Mouse (Mus musculus) heart, adult 11 months (tissue): Measurements from ENCODE around the gene Bcam.
A peak's percentile ranks its signal among the peaks of the same experiment; 100 is the strongest.

Experiments used
- DNase-seq: peaks from one replicate; pipeline ENCODE4 v3.0.0; 2022

Bcam gene

DNA sequence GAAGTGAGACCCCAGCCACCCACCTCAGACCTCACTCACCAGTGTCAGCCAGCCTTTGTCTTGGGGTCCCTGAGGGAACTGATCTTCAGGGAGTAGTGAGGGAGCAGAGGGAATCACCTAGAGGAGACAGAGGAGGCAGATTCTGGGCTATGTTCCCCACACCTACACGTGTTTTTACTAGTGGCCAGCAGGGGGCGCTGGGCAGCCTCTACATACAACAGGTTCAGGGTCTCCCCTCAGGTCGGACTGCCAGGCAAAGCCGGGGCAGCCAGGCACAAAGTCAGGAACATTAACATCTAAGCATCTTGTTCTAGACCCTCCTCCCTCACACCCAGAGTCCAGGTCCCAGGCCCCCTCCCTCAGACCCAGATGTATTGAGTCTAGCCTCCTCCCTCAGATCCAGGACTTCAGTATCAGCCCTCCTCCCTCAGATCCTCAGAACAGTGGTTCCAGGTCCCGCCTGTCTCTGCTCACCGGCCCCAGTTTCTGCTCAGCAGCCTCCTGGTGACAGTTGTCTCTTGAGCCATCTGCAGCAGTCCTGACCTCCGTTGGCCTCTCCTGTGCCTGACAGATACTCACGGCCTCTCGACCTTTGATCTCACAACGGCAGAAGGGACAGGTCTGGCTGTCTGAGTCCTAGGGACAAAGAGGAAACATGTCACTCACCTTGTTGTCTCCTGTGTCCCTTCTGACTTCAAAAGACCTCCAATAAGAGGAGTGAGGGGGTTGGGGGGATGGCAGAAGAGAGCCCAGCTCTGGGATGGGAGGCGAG is 14.1 kb upstream of the Bcam start:
- no peak for DNase-seq

DNA sequence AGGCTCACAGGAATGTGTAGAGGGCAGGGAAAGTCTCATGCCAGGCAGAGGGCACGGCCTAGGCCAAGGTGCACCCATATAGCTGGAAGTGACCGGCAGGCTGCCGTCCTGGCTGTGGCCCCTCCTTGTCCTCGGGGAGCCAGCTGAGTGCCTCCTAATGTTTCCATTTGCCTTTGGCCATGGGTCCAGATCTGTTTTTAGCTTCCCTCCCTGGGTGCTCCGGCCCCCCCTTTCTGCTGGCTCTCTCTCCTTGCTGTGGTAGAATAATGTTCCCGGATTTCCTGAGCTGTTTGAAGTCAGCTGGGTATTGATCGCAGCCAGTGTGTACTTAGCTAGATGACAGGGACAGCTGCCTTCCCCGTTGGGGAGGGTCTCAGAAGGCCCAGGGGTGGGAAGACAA is 12.8 kb upstream of the Bcam start:
- DNase-seq = peak; percentile 99

DNA sequence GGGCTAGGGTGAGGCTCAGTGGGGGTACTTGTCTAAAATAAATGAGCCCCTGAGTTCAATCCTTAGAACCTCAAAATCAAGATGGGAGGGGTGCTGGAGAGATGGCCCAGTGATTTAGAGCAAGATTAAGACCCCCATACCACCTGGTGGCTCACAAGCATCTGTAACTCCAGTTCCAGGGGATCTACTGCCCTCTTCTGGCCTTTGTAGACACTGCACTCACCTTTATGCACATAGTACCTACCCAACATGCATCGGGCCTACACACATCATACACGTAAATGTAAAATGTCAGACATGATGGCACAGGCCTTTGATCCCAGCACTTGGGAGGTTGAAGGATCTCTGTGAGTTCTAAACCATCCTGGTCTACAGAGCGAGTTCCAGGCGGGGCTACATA is 11.8 kb upstream of the Bcam start:
- peak; percentile 93 for DNase-seq

DNA sequence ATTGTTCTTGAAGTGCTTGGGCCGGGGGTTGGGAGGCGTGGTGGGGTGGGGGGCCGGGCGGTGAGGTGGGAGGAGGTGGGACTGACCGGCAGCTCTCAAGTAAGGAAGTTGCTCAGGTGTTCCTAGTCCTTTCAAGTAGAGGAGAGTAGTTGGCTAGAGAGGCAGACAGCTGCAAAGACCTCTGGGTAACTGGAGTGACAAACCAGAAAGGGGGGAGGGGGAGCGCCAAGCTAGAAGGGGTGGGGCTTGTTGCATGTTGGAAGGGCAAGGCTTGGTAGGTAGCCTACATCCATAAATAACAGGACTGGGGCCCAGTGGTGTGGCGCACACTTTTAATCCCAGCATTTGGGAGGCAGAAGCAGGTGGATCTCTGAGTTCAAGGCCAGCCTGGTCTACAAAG is 10.9 kb upstream of the Bcam start:
- DNase-seq = no peak

DNA sequence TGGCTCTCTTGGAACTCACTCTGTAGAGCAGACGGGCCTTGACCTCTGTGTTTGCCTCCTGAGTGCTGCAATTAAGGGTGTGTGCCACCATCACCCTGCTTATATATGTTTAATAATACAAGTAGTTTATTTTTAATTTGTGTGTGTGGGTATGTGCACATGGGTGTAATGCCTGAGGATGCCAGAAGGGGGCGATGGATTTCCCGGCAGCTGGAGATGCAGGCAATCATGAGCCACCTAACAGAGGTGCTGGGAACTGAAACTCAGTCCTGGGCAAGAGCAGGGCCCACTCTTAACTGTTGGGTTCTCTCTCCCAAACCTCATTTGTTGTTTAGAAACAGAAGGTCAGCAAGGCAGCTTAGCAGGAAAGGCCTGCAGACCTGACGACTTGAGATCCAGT is 9.1 kb upstream of the Bcam start:
- no peak for DNase-seq

DNA sequence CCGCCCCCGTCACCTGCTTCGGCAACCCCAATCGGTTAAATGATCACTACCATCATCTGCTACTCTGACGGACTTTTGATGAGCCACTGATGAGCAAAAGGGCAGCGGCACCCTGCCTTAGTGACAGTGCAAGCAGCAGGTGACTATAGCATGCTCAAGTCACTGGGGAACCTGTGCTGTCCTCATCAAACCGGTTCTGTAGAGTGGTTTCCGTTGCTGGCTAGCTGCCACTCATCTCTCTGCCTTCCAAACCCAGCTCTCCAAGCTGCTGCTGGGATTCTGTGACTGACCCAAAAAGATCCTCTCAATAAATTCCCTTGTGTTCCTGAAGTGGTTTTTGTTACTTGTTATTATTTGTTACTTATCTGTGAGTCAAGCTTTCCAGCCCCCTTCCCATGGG is 7.8 kb upstream of the Bcam start:
- no peak for DNase-seq

DNA sequence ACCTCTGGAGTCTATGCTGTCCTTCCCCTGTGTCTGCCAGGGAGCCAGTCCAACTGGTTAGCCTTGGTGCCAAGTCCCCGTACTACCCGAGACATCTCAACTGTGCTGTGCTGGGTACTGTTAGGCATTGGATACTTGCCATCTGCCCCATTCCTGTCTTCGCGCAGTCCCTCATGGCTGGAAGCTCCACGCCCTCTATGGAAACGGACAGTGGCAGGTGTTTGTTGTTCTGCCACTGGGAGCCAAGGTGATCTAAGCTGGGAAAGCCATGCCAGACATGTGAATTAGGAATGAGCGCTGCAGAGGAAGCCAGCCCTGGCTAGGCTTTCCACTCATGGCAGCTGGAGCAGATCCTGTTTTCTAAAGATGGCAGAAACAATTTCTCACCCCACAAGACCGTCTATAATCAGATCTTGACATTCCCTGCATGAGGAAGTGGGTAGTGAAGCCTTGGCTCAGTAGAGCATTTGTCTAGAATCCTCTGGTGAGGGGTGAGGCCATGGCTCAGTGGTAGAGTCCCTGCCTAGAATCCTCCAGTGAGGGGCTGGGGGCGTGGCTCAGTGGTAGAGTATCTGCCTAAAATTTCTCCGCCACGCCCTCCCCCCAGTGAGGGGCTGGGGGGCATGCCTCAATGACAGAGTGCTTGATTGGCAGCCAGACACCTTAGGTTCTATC is 6.4 kb upstream of the Bcam start:
- peak; percentile 98 for DNase-seq

DNA sequence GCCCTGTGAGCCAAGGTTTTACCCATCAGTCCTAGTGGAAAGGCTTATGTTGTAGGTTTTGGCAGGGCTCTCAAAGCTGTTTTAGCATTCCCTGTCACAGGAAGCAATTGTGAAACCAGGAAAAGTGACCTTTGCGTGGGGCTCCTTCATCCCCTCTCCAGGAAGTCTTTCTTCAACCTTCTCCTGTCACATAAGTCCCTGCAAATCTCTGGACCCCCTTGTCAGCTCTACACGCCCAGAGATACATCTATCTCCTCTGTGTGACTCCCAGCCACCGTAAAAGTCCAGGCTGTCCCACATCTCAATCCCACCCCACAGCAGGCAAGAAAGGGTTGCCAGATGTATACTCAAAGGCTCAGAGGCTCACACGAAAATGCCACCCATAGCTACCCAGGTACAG is 866 bp upstream of the Bcam start:
- peak; percentile 90 for DNase-seq

DNA sequence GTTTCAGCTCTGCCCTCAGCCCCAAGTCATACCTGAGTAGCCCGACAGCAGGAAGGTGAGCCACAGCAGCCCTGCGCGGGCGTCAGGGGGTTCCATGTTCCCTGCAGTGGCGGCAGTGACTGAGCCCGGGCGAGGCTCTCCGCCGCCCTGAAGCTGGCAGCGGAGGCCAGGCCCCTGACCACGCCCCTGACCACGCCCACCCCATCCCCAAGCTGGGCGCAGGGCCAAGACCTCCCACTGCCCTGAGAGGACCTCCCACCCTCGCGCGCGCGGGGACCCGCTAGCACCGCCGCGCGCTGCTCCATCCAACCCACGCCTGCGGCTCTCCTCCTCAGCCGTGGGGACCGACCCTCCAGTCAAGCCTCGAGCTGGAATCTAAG is 451 bp downstream of the Bcam start:
- DNase-seq = peak; percentile 99

DNA sequence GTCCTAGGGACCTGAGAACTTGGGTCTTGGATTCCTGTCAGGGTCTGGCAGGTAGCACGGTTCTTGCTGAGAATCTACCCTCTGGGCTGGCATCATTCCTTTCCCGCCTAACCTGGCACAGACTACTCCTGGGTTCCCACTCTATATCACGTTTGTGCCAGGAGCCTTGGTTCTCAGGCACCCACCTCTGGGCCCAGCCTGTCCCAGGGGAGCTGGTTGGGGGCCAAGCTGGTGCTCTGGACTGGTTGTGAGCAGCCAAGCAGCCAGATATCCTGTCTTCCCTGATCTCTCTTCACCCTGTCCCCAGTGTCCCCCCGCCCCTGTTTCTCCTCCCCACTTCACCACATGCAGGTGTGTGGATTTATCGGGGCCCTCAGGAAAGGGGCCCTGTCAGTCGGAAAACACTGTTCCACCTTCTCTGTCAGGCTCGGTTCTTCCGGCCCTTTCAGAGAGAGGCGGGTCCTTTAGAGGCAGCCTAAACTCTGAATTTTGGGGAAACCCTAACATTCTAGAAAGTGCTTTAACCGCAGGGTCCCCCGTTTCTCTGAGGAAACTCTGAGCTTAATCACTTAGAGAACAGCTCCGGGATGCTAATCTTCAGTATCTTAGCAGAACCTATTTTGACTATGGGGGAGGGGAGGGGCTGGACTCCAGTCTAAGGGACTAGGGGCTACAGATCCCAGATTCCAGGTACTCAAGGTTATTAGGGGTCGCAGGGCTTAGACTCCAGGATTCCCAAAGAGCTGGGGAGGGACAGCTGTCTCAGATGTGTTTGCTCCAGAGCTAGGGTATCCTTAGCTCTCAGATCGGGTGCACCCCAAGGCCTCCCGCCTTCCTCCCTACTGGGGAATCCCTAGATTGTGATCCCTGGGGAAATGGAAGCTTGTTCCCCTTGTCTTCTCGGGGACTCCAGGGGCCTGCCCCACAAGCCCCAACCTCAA is 1.1 kb downstream of the Bcam start:
- DNase-seq = peak; percentile 94

DNA sequence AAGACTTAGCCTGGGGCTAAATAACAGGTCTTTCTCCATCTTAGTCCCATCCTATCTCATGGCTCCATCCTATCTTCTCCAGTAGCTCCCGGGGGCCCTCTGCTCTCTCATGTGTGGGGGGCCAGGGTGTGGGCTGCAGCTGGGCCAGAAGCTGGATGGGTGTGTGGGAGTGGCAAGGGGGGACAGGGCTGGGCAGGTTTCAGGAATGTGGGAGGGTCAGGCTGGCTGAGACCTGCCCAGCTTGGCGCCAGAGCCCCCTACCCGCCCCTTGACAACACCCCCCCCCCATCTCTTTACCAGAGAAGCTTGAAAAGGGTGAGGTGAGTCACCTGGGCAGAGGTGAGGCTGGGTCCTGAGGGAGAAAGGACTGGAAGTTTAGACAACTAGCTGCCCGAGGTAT is 1.8 kb downstream of the Bcam start:
- DNase-seq = peak; percentile 94

DNA sequence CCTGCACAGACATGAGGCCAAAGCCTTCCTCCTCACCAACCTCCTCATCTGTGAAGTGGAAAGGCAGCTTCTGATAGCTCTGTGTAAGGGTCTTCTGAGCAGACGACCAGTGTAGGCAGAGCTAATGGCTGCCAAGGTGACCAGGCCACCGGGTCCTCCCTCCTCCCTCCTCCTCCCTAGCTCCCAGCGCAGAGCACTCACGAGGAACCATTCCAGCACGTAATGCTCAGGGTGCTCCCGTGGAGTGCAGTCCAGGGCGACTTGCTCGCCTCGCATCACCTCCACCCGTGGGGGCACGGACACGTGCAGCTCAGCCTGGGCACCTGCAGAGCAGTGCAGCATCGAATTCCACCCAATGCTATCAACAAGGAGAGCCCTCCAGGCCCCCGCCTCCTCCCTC is 2.6 kb downstream of the Bcam start:
- peak; percentile 94 for DNase-seq

DNA sequence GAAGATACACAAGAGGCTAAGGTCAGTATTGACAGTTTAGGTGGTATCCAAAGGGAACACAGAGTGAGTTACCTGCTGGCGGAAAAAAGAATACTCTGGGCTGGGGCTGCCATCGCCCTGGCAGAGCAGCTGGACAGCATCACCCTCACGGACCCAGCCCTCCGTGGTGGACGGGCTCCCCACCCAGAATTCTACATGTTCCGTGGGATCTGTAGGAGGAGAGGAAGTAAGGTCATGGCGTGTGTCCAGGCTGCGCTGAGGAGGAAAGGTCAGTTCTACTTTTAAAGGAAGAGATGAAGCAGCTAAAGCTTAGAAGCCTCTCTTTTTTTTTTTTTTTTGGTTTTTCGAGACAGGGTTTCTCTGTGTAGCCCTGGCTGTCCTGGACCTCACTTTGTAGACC is 6.2 kb downstream of the Bcam start:
- DNase-seq = peak; percentile 96

DNA sequence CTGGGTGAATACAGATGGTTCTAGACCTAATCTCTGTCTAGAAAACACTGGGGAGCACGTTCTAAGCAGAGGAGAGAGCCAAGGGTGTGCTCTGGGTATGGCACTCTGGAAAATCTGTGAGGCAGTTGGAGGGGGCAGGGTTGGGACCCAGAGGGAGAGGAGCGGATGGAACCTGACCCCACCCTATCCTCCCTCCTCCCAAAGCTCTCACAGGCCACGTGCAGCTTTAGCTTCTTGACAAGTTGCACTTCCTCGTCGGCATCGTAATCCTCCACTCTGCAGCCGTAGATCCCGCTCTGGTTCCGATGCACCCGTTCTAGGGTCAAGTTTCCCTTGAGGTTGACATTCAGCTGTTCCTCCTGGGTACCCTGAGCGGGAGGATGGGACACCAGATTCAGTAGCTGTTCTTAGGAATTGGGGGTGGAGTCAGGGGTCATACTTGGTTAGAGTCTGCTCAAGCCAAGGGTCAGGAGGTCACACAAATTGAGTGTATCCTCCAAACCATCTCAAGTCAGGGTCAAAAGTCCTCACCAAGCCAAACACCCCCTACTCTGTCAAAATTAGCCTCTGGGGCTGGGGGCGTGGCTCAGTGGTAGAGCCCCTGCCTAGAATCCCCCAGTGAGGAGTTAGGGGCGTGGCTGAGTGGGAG is 6.9 kb downstream of the Bcam start:
- DNase-seq = peak; percentile 98

DNA sequence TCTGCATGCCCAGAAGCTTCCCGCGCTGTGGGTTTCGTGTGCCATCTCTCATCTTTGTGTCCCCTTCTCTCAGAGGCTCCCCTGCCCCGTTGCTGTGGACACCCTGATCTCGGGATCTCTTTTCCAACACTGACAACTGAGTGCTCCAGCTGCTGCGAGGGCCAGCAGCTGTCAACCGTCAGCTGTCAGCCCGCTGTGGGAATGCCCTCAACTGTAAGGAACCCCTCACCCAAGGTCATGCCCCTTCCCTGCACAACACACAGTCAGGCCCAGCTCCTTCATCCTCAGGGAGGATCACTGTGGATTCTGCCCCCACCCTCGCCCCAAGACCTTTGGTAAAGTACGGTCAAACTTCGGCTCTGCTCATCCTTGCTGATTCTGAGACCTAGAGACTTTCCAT is 8.5 kb downstream of the Bcam start:
- DNase-seq = no peak

DNA sequence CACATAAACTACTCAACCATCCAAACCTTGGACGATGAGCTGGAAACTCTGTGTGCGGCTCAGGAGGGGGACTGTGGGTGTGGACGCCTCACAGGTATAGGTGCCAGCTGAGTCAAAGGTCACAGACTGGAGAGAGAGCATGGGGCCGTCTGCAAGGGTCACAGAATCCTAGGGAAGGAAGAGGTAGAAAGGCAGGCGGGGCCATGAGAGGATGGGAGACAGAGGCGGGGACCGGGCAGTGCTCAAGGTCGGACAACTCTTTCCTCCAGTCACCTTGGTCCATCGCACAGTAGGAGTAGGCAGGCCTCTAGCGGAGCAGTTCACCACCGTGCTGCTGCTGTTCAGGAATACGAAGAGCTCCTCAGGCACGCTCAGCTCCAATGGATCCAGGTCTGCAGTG is 10.8 kb downstream of the Bcam start:
- DNase-seq = peak; percentile 96

DNA sequence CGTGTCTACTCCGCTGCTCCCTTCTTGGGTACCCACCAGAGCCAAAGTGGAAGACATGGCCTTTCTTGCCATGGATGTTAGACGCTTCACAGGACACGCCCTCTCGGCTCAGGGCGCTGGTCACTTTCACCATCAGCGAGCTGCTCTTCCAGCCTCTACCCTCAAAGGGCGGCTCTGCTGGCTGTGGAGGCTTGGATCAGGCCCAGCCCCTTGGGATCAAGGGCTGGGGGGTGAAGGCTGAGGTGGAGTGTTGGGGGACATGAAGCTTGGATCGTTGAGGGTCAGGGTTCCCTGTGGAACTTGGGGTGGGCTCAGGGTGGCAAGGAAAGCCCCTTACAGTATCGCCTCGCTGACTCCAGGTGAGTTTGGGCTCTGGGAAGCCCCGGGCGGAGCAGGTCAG is 12.2 kb downstream of the Bcam start:
- peak; percentile 92 for DNase-seq

DNA sequence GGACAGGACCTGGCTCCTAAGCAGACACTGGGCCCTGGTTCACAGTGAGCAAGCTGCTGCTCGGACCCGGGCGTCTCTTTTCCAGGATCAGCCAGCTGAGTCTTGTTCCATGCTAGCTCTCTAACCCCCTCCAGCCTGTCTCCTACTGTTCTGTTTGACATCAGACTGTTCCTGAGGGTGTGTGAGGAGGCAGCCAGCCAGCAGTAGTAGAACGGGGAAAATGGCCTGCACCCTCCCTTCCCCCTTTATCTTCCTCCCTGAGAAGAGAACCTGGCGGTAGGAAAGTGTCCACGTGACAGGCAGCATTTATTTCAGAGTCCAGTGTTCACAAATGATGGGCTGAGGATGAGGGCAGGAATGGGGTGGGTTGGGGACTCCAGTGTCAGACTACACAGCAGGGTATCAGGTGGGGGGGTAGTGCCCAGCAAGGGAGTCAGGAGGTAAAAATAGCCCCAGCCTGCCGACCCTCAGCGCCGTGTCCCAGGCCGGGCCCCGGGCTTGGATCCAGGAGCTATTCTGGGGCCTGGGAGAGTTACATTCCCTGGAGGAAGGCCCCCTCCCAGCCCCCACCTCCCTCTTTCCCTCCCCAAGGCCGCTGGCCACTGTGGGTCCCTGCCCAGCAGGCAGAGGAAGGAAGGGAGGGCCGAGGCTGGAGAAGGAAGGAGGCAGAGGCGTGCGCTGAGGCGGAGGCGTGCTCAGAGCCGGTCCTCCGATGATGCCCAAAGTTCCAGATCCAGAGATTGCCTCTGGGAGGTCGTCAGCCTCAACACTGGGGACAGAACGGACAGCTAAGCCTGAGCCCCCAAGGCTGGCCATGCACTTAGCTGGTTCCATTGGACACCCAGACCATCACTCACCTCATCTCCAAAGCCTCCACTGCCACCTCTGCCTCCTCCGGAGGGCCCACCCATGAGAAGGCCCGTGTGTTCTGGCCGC is 14.7 kb downstream of the Bcam start:
- DNase-seq = peak; percentile 100

DNA sequence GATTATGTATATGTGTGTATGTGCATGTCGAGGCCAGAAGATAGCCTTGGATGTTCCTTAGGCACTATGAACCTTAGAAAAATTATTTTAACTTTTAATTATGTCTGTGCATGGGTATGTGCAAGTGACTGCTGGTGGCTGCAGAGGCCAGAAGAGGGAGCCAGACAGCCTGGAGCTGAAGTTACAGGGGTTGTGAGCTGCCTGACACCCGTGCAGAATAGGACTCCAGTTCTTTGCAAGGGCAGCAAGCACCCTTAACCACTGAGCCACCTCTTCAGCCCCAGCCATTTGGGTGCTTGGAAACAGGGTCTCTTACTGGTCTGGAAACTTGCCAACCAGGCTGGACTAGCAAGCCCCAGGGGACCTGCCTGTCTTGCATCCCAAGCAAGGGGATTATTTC is 15.8 kb downstream of the Bcam start:
- peak; percentile 94 for DNase-seq

DNA sequence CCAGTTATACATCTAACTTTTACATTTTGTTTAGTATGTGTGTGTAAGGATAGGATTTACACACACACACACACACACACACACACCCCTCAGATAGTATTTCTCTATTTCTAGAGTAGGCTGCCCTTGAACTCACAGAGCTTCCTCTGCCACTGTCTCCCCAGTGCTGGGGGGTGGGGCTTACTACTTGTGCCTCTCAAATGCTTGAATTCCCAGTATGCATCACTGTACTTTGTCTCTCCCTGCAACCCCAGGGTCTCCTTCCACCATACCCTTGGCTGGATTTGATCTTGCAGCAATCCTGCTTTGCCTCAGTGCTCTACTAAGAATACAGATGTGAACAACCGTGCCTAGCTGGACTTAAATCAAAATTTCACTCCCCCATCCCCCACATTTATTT is 16.8 kb downstream of the Bcam start:
- DNase-seq = no peak

DNA sequence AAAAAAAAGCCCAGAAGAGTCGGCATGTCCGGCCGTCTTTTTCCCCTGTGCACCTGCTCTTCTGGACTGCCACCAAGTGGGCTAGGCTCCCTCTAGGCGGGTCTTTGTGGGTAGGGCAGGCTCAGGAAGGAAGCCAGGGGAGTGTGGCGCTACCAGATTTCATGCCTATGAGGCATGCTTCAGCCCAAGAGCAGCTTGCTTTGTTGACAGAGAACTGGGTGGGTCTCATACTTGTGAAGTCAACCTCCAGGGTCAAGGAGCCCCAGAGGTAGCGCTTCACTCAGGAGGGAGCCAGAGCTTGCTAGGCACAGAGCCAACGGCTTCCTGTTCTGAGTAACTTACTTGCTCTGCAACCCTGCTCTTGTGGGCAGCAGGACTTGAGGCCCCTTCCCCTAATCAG is 17.2 kb downstream of the Bcam start:
- DNase-seq = peak; percentile 98

DNA sequence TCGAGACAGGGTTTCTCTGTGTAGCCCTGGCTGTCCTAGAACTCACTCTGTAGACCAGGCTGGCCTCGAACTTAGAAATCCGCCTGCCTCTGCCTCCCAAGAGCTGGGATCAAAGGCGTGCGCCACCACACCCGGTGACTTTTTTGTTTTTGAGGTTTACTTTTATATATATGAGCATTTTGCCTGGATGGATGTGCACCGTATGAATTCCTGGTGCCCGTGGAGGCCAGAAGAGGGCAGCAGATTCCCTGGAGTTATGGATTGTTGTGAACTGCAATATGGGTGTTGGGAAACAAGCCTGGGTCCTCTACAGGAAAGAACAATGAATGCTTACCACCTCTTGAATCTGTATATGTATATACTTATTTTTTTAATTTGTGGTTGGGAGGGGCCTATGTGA is 18.2 kb downstream of the Bcam start:
- DNase-seq = peak; percentile 89
